ENCODE assay signal across 26 mouse cellular contexts in genomic region chr7:141628018-141628417, GRCm38 (mm10). TPM values are rescaled to one million over a fixed set of nuclear protein-coding genes. Genes with fewer than 3 reads are reported as not detected.
DNase-seq lines count a peak whose midpoint lies in the region; ATAC-seq and TF ChIP-seq lines count a peak whose summit lies in the region.
"Had no signal": no experiment of that assay in that cellular context is flagged by ENCODE, and none has a peak within 500 bp of the region (broad histone marks: within the 10 kb centered on the region; RNA-seq: fewer than 3 reads in every experiment).

No protein-coding gene starts in this region.

- H3K4me1 ChIP-seq in liver, embryonic 13.5 days (replicated peaks) = peaks cover 23% of the 10 kb centered on the region
- H3K4me1 ChIP-seq in liver, embryonic 11.5 days (replicated peaks; ENCODE audit: control insufficient read depth, insufficient read depth, low read length) = no peaks in the 10 kb centered on the region
- H3K4me1 ChIP-seq in liver, embryonic 14.5 days (replicated peaks; ENCODE audit: control insufficient read depth in 2 of 2, insufficient read depth in 2 of 2, low read length in 1 of 2) = peaks cover 0 to 10% of the 10 kb centered on the region in 2 experiments; a peak in 2 of 4 replicates
- peaks cover 8% of the 10 kb centered on the region; the same call in 1 of the 2 replicates for H3K4me1 ChIP-seq in liver, postnatal 0 days (ENCODE audit: insufficient read depth)
- H3K4me1 ChIP-seq: embryonic facial prominence, embryonic 12.5 days; embryonic facial prominence, embryonic 15.5 days; hindbrain, embryonic 12.5 days; hindbrain, embryonic 15.5 days had no signal

- ATAC-seq in liver, embryonic 13.5 days (ENCODE audit: low read depth) = peak; percentile 37; the same call in 1 of the 2 replicates
- no peak for ATAC-seq in liver, embryonic 11.5 days (replicated peaks; ENCODE audit: low FRiP score)
- peak; percentile 38 for ATAC-seq in liver, embryonic 14.5 days (ENCODE audit: insufficient read depth)
- peak; percentile 76 for ATAC-seq in liver, postnatal 0 days
- ATAC-seq: activated CD4-positive, CD25-positive, alpha-beta regulatory T cell, adult 4 months; CD4-positive, CD25-positive, alpha-beta regulatory T cell, adult 4 months; forebrain, embryonic 14.5 days; forebrain, postnatal 0 days had no signal

- WGBS in liver, embryonic 13.5 days (ENCODE audit: insufficient replicate concordance) = 75% methylated on average over 2 of the region's 2 CpGs
- 76% methylated on average over 2 of the region's 2 CpGs for WGBS in liver, embryonic 11.5 days
- 74% methylated on average over 2 of the region's 2 CpGs for WGBS in liver, embryonic 14.5 days (ENCODE audit: insufficient replicate concordance)
- WGBS in liver, postnatal 0 days (ENCODE audit: insufficient replicate concordance) = 72% methylated on average over 2 of the region's 2 CpGs

- peaks cover 98% of the 10 kb centered on the region for H3K36me3 ChIP-seq in liver, embryonic 13.5 days
- H3K36me3 ChIP-seq in liver, embryonic 11.5 days (ENCODE audit: control insufficient read depth, insufficient read depth, low read length) = peaks cover 56% of the 10 kb centered on the region
- peaks cover 88% of the 10 kb centered on the region for H3K36me3 ChIP-seq in liver, embryonic 14.5 days (replicated peaks; ENCODE audit: control insufficient read depth, insufficient read depth, low read depth)
- peaks cover 87% of the 10 kb centered on the region for H3K36me3 ChIP-seq in liver, postnatal 0 days (replicated peaks; ENCODE audit: insufficient read depth, low read length)

- H3K9ac ChIP-seq in liver, embryonic 13.5 days = no peak overlapping the region
- H3K9ac ChIP-seq in liver, embryonic 11.5 days (ENCODE audit: low read depth, low read length) = no peak overlapping the region
- H3K9ac ChIP-seq in liver, embryonic 14.5 days (replicated peaks) = no peak overlapping the region
- H3K9ac ChIP-seq in liver, postnatal 0 days (replicated peaks) = no peak overlapping the region
- H3K9ac ChIP-seq: embryonic facial prominence, embryonic 12.5 days; embryonic facial prominence, embryonic 15.5 days; forebrain, postnatal 0 days; hindbrain, embryonic 12.5 days; hindbrain, embryonic 15.5 days had no signal

- H3K27me3 ChIP-seq in liver, embryonic 13.5 days = no peaks in the 10 kb centered on the region
- no peaks in the 10 kb centered on the region for H3K27me3 ChIP-seq in liver, embryonic 11.5 days (replicated peaks; ENCODE audit: control insufficient read depth, insufficient read depth, low read length)
- H3K27me3 ChIP-seq in liver, embryonic 14.5 days (ENCODE audit: control insufficient read depth, insufficient read depth, low read length) = no peaks in the 10 kb centered on the region
- H3K27me3 ChIP-seq in liver, postnatal 0 days (ENCODE audit: insufficient read depth, low read length) = no peaks in the 10 kb centered on the region
- H3K27me3 ChIP-seq: embryonic facial prominence, embryonic 12.5 days; embryonic facial prominence, embryonic 15.5 days; hindbrain, embryonic 12.5 days; hindbrain, embryonic 15.5 days had no signal

- no peak for TF ChIP-seq CTCF in liver, embryonic 14.5 days (IDR thresholded peaks at IDR 0.05; ENCODE audit: low read depth)
- no peak for TF ChIP-seq CTCF in liver, postnatal 0 days (IDR thresholded peaks at IDR 0.05; ENCODE audit: low read depth)

- no peaks in the 10 kb centered on the region for H3K9me3 ChIP-seq in liver, embryonic 13.5 days (replicated peaks)
- H3K9me3 ChIP-seq in liver, embryonic 11.5 days (ENCODE audit: control insufficient read depth, low read length) = no peaks in the 10 kb centered on the region
- H3K9me3 ChIP-seq in liver, embryonic 14.5 days (ENCODE audit: control insufficient read depth, low read length) = no peaks in the 10 kb centered on the region
- no peaks in the 10 kb centered on the region for H3K9me3 ChIP-seq in liver, postnatal 0 days (ENCODE audit: low read length)
- H3K9me3 ChIP-seq: embryonic facial prominence, embryonic 12.5 days; embryonic facial prominence, embryonic 15.5 days; hindbrain, embryonic 12.5 days; hindbrain, embryonic 15.5 days had no signal

- no peak for DNase-seq in liver, embryonic 13.5 days
- DNase-seq in liver, embryonic 11.5 days (ENCODE audit: low spot score) = no peak
- DNase-seq in liver, embryonic 14.5 days (ENCODE audit: low read depth in 3 of 3, low spot score in 3 of 3) = peak in 1 of 3 experiments; percentile 19
- no peak for DNase-seq in liver, postnatal 0 days
- no peak for DNase-seq in gastrocnemius, adult 8-10 months (ENCODE audit: low spot score in 2 of 2)
- DNase-seq in adrenal gland, postnatal 14 days = no peak
- DNase-seq: adrenal gland, adult 8-10 months; cerebellum, adult 11 months; cerebellum, adult 2 months; cerebellum, adult 9-11 months; cerebellum, postnatal 25 days; forebrain, postnatal 0 days; gastrocnemius, postnatal 10 days; heart, adult 11 months had no signal

- TF ChIP-seq EP300 in liver, embryonic 14.5 days (IDR thresholded peaks at IDR 0.05; ENCODE audit: low read depth) = no peak
- no peak for TF ChIP-seq EP300 in liver, postnatal 0 days (IDR thresholded peaks at IDR 0.05; ENCODE audit: low read depth)

- H3K27ac ChIP-seq in liver, embryonic 13.5 days = peak overlapping the region; percentile 36; the same call in 1 of the 2 replicates
- H3K27ac ChIP-seq in liver, embryonic 11.5 days (ENCODE audit: low read depth, low read length) = no peak overlapping the region
- H3K27ac ChIP-seq in liver, embryonic 14.5 days = no peak overlapping the region
- H3K27ac ChIP-seq in liver, postnatal 0 days (ENCODE audit: low read depth) = 0 out of 2 replicates have a peak overlapping the region, but pooled peaks have one; percentile 8
- H3K27ac ChIP-seq: embryonic facial prominence, embryonic 12.5 days; embryonic facial prominence, embryonic 15.5 days; hindbrain, embryonic 12.5 days; hindbrain, embryonic 15.5 days had no signal

- no peak overlapping the region for H3K4me3 ChIP-seq in liver, embryonic 13.5 days (replicated peaks)
- H3K4me3 ChIP-seq in liver, embryonic 11.5 days (ENCODE audit: low read depth, low read length) = no peak overlapping the region
- H3K4me3 ChIP-seq in liver, embryonic 14.5 days (ENCODE audit: insufficient read depth in 1 of 2, low read depth in 2 of 2, low read length in 2 of 2) = no peak overlapping the region
- no peak overlapping the region for H3K4me3 ChIP-seq in liver, postnatal 0 days (ENCODE audit: low read depth, low read length)
- H3K4me3 ChIP-seq: embryonic facial prominence, embryonic 12.5 days; embryonic facial prominence, embryonic 15.5 days; hindbrain, embryonic 12.5 days; hindbrain, embryonic 15.5 days had no signal

- no peak overlapping the region for H3K4me2 ChIP-seq in liver, embryonic 13.5 days
- no peak overlapping the region for H3K4me2 ChIP-seq in liver, embryonic 11.5 days
- H3K4me2 ChIP-seq in liver, embryonic 14.5 days (ENCODE audit: low read depth) = no peak overlapping the region
- H3K4me2 ChIP-seq in liver, postnatal 0 days (ENCODE audit: low read depth, low read length) = no peak overlapping the region
- H3K4me2 ChIP-seq: embryonic facial prominence, embryonic 12.5 days; embryonic facial prominence, embryonic 15.5 days; heart, embryonic 11.5 days; hindbrain, embryonic 12.5 days; hindbrain, embryonic 15.5 days had no signal

RNA-seq across cellular contexts. Expression of gene Muc6, which starts 27.1 kb away (rescaled TPM):
- 1.1 and 1.7 TPM in 2 replicates for polyA plus RNA-seq in liver, embryonic 13.5 days (2015; fragmentation: Nextera tagmentation; extraction: Ambion mirVana)
- polyA plus RNA-seq in liver, embryonic 11.5 days (2014; fragmentation: Nextera tagmentation; extraction: Ambion mirVana) = 2.4 and 2.6 TPM in 2 replicates
- 1.7 and 2.1 TPM in 2 replicates for polyA plus RNA-seq in liver, embryonic 14.5 days (2012; rRNA removed)
- polyA plus RNA-seq in liver, embryonic 14.5 days (2014; fragmentation: Nextera tagmentation; extraction: Ambion mirVana) = 3.2 and 4.0 TPM in 2 replicates
- polyA plus RNA-seq in liver, postnatal 0 days (2015; fragmentation: Nextera tagmentation; extraction: Ambion mirVana) = 0.71 and 0.81 TPM in 2 replicates
- total RNA-seq in gastrocnemius, adult 8-10 months (2022) = not detected
- total RNA-seq in adrenal gland, postnatal 14 days (2021) = not detected in 2 replicates
- total RNA-seq: adrenal gland, adult 8-10 months; forebrain, postnatal 0 days; gastrocnemius, postnatal 10 days; gastrocnemius, postnatal 4 days; heart, adult 8-10 months; heart, postnatal 25 days; hematopoietic stem cell, adult 5-6 weeks had no signal

Comparison
In these comparisons a context has a peak if more than half of its experiments do, and no peak if none do; other contexts are left out.
1. H3K27ac ChIP-seq: peak in liver, embryonic 13.5 days (single experiment) and liver, postnatal 0 days (single experiment); none in liver, embryonic 11.5 days (single experiment) and liver, embryonic 14.5 days (single experiment).